Mouse (Mus musculus): ENCODE measurements around the gene Nin. TPM values are rescaled to one million over a fixed set of nuclear protein-coding genes. Genes with fewer than 3 reads are reported as not detected.

The Nin gene
- total and polyA plus RNA-seq, 2 experiments from 2014 or later: 8.5 to 28.4 TPM

GRCm38 (mm10) chr12:70139871-70140270, 26.4 kb upstream of the Nin start:
- 73% methylated on average over 4 of the region's 4 CpGs for WGBS
- TF ChIP-seq CTCF (IDR thresholded peaks at IDR 0.05; ENCODE audit: low read depth): no peak
- no peak for ATAC-seq

DNA sequence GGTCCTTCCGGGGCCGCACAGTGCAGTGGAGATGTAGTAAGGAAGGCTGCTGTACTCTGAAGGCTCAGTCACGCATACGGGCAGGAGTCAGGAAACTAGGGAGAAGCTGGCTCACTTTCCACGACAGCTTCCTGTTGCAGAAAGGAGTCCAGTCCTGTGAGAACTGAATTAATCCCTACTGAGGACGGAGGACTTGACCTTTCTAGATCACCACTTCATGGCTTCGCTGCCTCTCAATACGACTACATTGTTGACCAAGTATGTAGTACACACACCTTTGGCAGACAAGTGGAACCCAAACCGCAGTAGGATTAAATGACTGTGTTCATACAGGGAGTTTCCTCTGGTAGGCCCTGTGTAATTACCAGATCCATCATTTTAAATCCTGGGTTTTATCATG, 24.1 kb upstream of the Nin start:
- H3K4me3 ChIP-seq (ENCODE audit: low read depth, low read length): no peak overlapping the region
- no peak overlapping the region for H3K27ac ChIP-seq (ENCODE audit: low read depth, low read length)
- no peak overlapping the region for H3K4me2 ChIP-seq (ENCODE audit: low read depth)
- DNase-seq (no peak), ATAC-seq (no peak)
- H3K9ac ChIP-seq: no peak overlapping the region
- no peak for TF ChIP-seq CTCF (IDR thresholded peaks at IDR 0.05; ENCODE audit: low read depth)
- no peaks in the 10 kb centered on the region for H3K4me1 ChIP-seq (ENCODE audit: insufficient read depth)
- no peaks in the 10 kb centered on the region for H3K27me3 ChIP-seq (ENCODE audit: insufficient read depth, low read length)
- 79% methylated on average over 9 of the region's 9 CpGs for WGBS
- no peaks in the 10 kb centered on the region for H3K36me3 ChIP-seq (ENCODE audit: insufficient read depth)
- no peaks in the 10 kb centered on the region for H3K9me3 ChIP-seq (ENCODE audit: low read length)

More at GRCm38 (mm10) chr12:70139871-70140270, 26.4 kb upstream of the Nin start:
- Histone ChIP-seq H3K27me3 (ENCODE audit: insufficient read depth, low read length) (no peaks in the 10 kb centered on the region), H3K27ac (ENCODE audit: low read depth, low read length) (no peak overlapping the region), H3K9ac (no peak overlapping the region), H3K9me3 (ENCODE audit: low read length) (no peaks in the 10 kb centered on the region), H3K36me3 (ENCODE audit: insufficient read depth) (no peaks in the 10 kb centered on the region), H3K4me1 (ENCODE audit: insufficient read depth) (no peaks in the 10 kb centered on the region), H3K4me3 (ENCODE audit: low read depth, low read length) (no peak overlapping the region), H3K4me2 (ENCODE audit: low read depth) (no peak overlapping the region)
- no peak for DNase-seq

DNA sequence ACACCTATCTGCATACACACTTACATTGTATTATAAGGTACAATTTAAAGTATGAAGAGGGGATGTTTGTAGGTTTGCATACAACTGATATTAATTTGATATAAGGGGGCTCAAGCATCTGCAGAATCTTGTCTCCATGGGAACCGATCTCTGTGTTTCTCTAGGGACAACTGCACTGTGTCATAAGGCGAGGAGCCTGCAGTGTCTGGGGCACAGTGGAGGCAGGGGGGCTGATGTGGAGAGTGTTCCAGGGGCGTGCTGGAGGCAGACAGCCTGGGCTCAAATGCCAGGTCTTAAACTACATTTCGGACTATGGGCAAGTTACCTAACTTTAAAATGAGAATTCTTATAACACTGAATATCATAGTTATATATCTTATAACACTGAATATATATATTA, 23.6 kb upstream of the Nin start:
- TF ChIP-seq CTCF (IDR thresholded peaks at IDR 0.05; ENCODE audit: low read depth): no peak
- WGBS: 67% methylated on average over 4 of the region's 4 CpGs
- H3K4me3 ChIP-seq (ENCODE audit: low read depth, low read length): no peak overlapping the region
- H3K27me3 ChIP-seq (ENCODE audit: insufficient read depth, low read length): no peaks in the 10 kb centered on the region
- no peaks in the 10 kb centered on the region for H3K9me3 ChIP-seq (ENCODE audit: low read length)
- H3K4me2 ChIP-seq (ENCODE audit: low read depth): no peak overlapping the region
- ATAC-seq (peak; percentile 54; the same call in 1 of the 2 replicates), DNase-seq (no peak)
- H3K36me3 ChIP-seq (ENCODE audit: insufficient read depth): no peaks in the 10 kb centered on the region
- no peak overlapping the region for H3K9ac ChIP-seq
- H3K27ac ChIP-seq (ENCODE audit: low read depth, low read length): no peak overlapping the region
- H3K4me1 ChIP-seq (ENCODE audit: insufficient read depth): no peaks in the 10 kb centered on the region

- no peak for ATAC-seq
- WGBS: 47% methylated on average over 12 of the region's 12 CpGs
Observed at GRCm38 (mm10) chr12:70136185-70136756, 22.8 kb upstream of the Nin start.

GRCm38 (mm10) chr12:70134627-70135235, 21.2 kb upstream of the Nin start:
- Histone ChIP-seq H3K4me1 (ENCODE audit: insufficient read depth) (no peaks in the 10 kb centered on the region), H3K27ac (ENCODE audit: low read depth, low read length) (no peak overlapping the region), H3K36me3 (ENCODE audit: insufficient read depth) (no peaks in the 10 kb centered on the region), H3K9ac (no peak overlapping the region), H3K27me3 (ENCODE audit: insufficient read depth, low read length) (no peaks in the 10 kb centered on the region), H3K9me3 (ENCODE audit: low read length) (no peaks in the 10 kb centered on the region), H3K4me2 (ENCODE audit: low read depth) (no peak overlapping the region), H3K4me3 (ENCODE audit: low read depth, low read length) (no peak overlapping the region)
- DNase-seq (no peak), ATAC-seq (no peak)
- 93% methylated on average over 20 of the region's 20 CpGs for WGBS
- TF ChIP-seq CTCF (IDR thresholded peaks at IDR 0.05; ENCODE audit: low read depth): no peak

More at GRCm38 (mm10) chr12:70136185-70136756, 22.8 kb upstream of the Nin start:
- TF ChIP-seq CTCF (IDR thresholded peaks at IDR 0.05; ENCODE audit: low read depth): no peak
- Histone ChIP-seq H3K27ac (ENCODE audit: low read depth, low read length) (no peak overlapping the region), H3K4me2 (ENCODE audit: low read depth) (no peak overlapping the region), H3K36me3 (ENCODE audit: insufficient read depth) (no peaks in the 10 kb centered on the region), H3K4me1 (ENCODE audit: insufficient read depth) (no peaks in the 10 kb centered on the region), H3K9ac (no peak overlapping the region), H3K27me3 (ENCODE audit: insufficient read depth, low read length) (no peaks in the 10 kb centered on the region), H3K9me3 (ENCODE audit: low read length) (no peaks in the 10 kb centered on the region), H3K4me3 (ENCODE audit: low read depth, low read length) (no peak overlapping the region)
- no peak for DNase-seq

DNA sequence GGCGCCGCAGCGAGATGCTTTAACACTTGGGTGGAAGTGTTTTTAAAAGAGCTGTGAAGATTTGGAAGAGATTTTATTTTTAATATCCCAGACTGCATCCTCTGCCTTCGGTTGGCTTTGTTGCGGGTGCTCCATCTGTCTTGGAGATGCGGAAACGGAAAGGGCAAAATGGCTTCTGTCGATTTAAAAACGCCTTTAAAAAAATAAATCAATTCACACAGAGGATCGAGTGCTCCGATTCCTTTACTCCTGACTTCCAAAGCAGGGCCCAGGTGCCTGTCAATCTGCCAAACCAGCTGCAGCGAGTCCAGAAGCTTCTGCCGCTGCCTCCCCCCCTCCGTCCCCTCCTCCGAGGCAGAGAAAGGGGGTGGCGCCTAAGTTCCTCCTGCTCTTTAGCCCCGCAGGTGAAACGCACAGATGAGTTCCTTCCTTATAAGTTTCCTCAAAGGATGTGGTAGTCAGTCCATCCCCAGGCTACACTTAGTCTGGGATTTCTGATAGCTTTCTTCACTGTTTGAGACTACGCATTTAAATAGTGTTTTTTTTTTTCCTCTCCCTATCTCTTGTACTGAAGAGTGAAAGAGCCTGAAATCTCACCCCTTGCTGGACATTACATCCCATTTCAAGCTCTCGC, 17.6 kb upstream of the Nin start:
- Histone ChIP-seq H3K9ac (peak overlapping the region; percentile 26; the same call in 1 of the 2 replicates), H3K27me3 (ENCODE audit: insufficient read depth, low read length) (no peaks in the 10 kb centered on the region), H3K4me1 (ENCODE audit: insufficient read depth) (no peaks in the 10 kb centered on the region), H3K27ac (ENCODE audit: low read depth, low read length) (peak overlapping the region; percentile 66), H3K9me3 (ENCODE audit: low read length) (no peaks in the 10 kb centered on the region), H3K4me2 (ENCODE audit: low read depth) (peak overlapping the region; percentile 35), H3K36me3 (ENCODE audit: insufficient read depth) (no peaks in the 10 kb centered on the region), H3K4me3 (ENCODE audit: low read depth, low read length) (peak overlapping the region; percentile 9; the same call in 1 of the 2 replicates)
- TF ChIP-seq CTCF (IDR thresholded peaks at IDR 0.05; ENCODE audit: low read depth): no peak
- DNase-seq (peak; percentile 73), ATAC-seq (peak; percentile 74)
- 31% methylated on average over 20 of the region's 20 CpGs for WGBS

- Histone ChIP-seq H3K4me1 (ENCODE audit: insufficient read depth) (no peaks in the 10 kb centered on the region), H3K9ac (no peak overlapping the region), H3K27me3 (ENCODE audit: insufficient read depth, low read length) (no peaks in the 10 kb centered on the region), H3K9me3 (ENCODE audit: low read length) (no peaks in the 10 kb centered on the region), H3K36me3 (ENCODE audit: insufficient read depth) (no peaks in the 10 kb centered on the region), H3K27ac (ENCODE audit: low read depth, low read length) (0 out of 2 replicates have a peak overlapping the region, but pooled peaks have one; percentile 5), H3K4me3 (ENCODE audit: low read depth, low read length) (no peak overlapping the region), H3K4me2 (ENCODE audit: low read depth) (no peak overlapping the region)
- peak; percentile 29; the same call in 1 of the 2 replicates for TF ChIP-seq CTCF (IDR thresholded peaks at IDR 0.05; ENCODE audit: low read depth)
- 54% methylated on average over 5 of the region's 5 CpGs for WGBS
- no peak for DNase-seq
- ATAC-seq: no peak
Observed at GRCm38 (mm10) chr12:70129105-70129504, 15.6 kb upstream of the Nin start.

Measured in forebrain, postnatal 0 days (tissue).